Mouse (Mus musculus) hematopoietic stem cell, adult 5-6 weeks (primary cell): Measurements from ENCODE around the gene Ube2b. TPM values are rescaled to one million over a fixed set of nuclear protein-coding genes. Genes with fewer than 3 reads are reported as not detected.

ENCODE experiments used
- ATAC-seq, 2 experiments: fragments of 125-278 bp in 1 of 2; replicated peaks in 1 of 2; 2 replicates each; pipeline ENCODE4 v1.8.0; 2016 to 2017; ENCODE audit warnings: inconsistent platforms in 2 of 2, mild to moderate bottlenecking in 2 of 2, moderate number of reproducible peaks in 2 of 2, low read depth in 1 of 2, moderate TSS enrichment in 1 of 2; ENCODE audit not compliant: low FRiP score in 2 of 2, poor library complexity in 2 of 2, severe bottlenecking in 2 of 2, insufficient read depth in 1 of 2, low TSS enrichment in 1 of 2
- total RNA-seq: library from RNA; stranded (forward); fragments of 172-1452, 232-1000 nt; gene quantifications from 2 replicates; pipeline ENCODE4 v1.2.3, GENCODE M21; 2017

Ube2b gene
- 136 and 151 TPM in 2 replicates for total RNA-seq

DNA sequence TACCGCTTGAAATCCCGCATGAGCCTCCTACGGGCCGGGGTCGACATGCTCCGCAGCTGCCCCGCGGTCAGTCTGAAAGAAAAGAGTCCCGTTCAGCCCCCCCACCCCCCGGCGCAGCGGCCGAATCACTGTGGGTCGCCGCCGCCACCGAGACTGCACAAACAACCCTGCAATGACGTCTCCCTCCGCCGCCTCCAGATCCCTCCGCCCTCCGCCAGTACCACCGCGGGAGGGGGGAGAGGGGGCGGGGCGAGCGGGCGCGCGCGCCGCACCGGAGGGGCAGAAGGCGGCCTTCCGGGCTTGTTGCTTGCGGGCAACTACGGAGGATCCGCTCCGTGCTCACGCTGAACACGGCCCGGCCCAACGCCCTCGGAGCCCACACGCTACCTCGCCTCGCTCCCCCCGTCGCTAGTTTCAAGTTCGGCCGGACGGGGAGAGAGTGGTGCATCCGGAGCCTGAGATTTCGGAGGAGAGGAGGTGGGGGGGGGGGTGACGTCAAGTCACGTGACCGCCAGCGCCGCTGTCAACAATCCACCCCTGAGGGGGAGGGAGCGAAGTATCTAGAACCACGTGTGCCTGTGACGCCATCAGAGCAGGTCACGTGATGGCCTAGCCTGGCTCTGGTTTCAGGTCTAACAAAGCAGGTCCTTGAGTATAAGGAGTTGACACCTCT, at the start of gene Ube2b:
Ube2b (minus strand) TSS at position 473 of the 673 bp plus-strand sequence.
- ATAC-seq = peak; percentile 65 to 70

DNA sequence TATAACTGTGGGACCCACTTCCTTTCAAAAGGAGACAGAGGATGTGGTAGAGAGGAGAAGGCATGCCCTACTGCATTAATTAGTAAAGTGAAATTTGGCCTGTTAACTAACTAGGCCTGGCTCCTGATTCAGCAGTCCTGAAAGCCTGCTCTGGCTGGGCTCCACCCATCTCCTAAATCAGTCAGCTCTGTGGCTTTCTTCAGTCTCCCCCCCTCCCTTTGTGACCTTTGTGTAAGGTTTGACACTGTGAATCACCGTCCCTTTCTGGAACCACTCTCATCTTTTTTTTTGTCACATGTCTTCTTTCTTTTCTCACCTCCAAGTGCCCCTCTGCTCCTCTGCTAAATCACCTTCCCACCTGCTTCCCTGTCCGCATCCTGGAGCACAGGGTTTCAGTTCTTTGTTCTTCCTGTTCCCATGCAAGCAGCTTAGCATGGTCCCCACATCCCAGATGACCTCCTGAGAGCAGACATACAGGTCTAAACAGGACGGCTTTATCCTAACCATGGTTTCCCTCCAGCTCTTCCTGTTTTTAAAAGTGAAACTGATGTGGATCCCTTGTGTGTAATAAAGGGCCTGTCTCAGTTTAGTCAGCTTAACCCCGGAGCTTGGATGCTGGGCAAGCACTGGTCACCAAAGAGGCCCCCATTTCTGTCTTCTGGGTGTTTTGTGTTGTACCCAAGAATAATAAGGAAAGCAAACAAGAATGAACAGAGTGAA, 46.0 kb upstream of the Ube2b start:
- ATAC-seq = peak; percentile 60 to 72; a peak in 3 of 4 replicates

DNA sequence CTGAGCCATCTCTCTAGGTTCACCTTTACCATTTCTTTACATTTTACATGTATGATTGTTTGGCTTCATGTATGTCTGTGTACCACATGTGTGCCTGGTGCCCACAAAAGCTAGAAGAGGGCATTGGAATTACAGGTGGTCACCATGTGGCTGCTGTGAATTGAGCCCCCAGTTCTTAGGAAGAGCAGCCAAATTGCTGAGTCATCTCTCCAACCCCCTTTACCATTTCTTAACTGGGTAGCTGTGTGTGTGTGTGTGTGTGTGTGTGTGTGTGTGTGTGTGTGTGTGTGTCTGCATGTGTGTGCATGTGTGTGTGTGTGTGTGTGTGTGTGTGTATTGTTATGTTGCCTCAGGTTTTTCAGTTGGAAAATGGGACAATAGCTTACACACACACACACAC, 43.6 kb upstream of the Ube2b start:
- no peak for ATAC-seq

DNA sequence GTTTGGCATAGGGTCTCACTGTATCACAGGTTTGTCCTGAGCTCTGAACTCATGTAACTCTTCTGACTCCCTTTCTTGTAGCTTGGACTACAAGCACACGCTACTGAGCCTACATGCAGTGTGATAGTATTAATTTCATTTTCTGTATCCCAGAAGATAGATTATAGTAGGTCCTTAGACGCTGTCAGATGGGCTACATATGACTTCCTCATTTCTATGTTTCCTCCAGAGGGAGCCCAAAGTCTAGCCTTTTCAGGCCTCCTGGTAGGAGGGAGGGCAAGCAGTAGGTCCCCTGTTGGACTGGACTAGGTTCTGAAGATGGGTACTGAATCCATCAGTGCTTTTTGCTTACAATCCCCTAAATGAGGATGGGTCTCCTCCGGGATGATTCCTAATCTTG, 42.7 kb upstream of the Ube2b start:
- ATAC-seq = peak; percentile 69 to 81

DNA sequence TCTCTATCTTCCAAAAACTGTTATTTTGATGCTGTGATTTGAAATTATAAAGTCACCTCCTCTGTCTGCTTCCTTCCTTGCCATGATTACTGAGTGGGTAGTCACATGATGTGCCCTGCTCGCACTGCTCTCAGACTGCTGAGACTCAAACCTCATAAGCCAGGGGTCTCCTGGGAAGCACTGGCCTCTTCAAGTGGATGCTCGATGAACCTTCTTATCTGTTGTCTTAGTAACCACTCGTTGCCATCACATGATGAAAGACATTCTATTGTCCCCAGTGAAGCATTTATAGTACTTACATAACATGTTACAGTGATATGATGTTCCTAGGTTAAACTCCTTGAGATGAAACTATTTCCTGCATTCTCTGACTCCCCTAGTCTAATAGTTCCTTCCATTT, 37.1 kb upstream of the Ube2b start:
- ATAC-seq = no peak

DNA sequence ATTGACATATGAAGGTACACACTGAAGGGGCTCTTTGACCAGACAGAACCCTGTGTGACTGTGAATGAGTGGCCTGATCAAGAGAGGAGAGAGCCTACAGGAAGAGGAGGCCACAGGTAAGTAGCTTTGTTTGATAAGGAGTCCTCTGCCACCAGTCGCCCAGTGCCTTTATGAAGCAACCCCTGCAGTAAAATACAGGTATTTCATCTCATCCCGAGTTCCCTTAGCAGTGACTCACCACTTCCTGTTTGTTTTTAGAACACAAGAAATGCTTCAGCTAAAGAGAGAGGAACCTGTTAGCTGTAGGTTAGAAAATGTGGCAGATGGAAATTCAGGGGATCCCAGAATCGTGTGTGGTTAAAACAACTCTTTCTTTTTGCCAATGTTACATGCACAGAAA, 35.3 kb upstream of the Ube2b start:
- ATAC-seq = 0 out of 4 replicates have a peak, but pooled peaks of 1 of the 2 experiments have one; percentile 29

DNA sequence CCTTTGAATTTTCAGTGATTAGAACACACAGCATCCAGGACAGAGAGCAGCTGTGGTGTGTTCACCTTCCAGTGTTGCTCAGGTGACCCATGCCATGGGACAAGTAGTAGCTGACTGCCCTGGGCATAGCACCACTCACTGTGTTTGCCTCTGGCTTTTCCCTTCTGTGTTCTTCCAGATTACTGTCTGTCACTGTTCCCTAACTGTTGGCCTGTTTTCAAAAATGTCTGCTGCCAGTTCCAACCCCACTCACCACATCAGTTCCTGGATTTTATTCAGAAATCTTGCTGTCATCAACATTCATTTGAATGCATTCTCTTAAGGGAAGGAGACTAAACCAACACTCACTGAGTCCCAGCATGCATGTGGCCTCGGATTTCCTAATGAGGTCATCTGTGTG, 33.4 kb upstream of the Ube2b start:
- no peak for ATAC-seq

DNA sequence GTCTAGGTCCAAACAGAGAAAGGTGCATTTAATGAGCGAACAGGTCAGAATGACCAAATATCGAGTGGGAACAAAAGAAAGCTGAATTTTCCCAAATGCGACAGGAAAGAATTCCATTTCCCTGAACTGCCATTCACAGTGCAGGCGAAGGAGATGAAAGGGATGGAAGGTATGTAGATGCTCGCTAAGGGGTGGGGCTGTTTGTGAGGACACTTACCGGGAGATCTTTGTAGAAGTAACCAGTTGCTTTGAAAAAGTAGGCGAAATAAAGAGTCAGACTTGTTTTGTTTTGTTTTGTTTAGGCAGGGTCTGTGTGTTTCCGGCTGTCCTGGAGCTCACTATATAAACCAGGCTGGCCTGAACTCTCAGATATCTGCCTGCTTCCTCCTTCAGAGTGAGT, 31.8 kb upstream of the Ube2b start:
- no peak for ATAC-seq

DNA sequence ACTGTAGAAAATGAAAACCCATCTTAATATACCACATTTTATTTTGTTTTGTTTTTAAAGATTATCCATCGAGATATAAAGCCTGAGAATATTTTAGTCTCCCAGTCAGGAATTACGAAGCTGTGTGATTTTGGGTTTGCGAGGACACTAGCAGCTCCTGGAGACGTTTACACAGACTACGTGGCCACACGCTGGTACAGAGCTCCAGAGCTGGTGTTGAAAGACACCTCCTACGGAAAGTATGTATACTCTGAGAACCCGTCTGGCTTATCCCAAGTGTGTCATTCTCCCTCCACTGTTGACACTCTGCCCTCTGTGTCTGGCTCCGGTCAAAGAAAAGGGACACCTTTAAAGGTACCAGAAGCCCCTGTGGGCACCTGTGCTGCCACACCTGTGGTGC, 17.7 kb upstream of the Ube2b start:
- no peak for ATAC-seq

DNA sequence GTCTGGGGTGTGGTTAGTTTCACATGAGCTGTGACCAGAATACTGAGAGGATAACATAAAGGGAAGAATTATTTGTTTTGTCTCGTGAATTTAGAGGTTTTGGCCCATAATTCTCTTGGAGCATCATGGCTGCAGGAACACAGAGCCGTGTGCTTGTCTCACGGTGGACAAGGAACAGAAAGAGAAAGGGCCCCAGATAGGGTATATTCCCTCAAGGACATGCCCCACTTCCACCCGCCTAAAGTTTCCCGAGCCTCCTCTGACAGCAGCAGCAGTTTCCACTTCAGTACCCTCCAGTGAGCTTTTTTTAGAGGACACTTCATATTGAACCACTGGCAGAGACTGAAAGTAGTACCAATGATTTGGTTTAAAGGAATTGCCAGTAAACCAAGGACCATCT, 11.0 kb upstream of the Ube2b start:
- no peak for ATAC-seq

DNA sequence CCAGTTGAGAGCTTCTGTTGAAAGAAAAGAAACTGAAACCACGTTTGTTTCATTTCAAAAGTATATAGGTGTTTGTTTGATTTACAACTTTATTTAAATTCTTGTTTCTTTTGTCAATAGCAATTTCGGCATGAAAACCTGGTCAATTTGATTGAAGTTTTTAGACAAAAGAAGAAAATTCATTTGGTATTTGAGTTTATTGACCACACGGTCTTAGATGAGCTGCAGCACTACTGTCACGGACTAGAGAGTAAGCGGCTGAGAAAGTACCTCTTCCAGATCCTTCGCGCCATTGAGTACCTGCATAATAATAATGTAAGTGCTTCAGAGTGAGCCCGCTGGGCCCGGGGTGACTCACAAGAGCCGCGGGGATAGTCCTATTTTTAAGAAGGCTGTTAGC, 10.4 kb upstream of the Ube2b start:
- ATAC-seq = no peak

DNA sequence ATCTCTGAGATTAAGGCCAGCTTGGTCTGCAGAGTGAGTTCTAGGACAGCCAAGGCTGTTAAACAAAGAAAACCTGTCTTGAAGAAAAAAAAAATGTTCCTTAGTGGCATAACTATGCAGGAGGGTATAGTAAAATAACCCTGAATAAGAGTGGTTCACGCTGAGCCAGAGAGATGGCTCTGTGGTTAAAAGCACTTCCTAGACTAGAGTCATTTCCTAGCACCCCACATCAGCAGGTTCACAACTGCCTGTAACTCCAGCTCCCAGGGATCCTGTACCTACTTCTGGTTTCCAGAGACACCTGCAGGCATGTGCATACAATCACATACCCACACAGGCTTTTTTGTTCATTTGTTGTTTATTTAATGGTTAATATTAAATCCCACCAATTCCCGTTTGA, 5.0 kb upstream of the Ube2b start:
- no peak for ATAC-seq

DNA sequence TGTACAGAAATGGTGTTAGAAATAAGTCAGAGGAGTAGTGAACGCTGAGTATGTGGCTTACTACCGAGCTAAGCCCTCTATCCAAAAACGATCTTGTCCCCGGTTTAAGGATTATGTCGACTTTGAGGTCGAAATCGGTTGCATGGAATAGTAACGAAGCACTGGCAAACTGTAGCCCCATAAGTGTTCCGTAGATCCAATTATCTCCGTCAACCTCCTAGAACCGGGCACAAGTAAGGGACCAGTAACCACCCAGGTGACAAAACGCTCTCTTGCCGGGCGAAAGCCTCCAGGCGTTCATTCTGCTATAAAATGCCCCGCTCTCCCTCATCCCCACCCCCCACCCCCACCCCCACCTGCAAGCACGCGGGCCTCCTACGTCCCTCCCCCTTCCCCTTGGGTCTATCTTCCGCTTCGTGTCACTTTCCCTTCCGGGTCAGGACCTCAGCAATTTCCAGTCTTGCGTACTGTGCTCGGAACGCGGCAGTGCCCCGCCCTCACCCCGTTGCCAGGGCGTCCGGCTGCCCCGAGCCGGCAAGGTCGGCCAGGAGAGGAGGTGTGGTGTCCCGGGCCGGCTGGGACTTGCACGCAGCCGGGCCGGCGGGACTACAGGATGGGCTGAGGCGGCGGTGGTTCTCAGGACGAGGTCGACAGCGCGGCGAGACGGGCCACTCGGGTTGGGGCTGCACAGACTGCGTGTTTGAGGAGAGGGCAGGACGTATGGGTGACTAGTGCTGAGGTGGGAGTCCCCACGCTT, 3.4 kb upstream of the Ube2b start, which contains the start of gene Cdkl3:
Cdkl3 (plus strand) TSS at position 450 of the 757 bp plus-strand sequence.
- ATAC-seq = peak; percentile 85 to 86

DNA sequence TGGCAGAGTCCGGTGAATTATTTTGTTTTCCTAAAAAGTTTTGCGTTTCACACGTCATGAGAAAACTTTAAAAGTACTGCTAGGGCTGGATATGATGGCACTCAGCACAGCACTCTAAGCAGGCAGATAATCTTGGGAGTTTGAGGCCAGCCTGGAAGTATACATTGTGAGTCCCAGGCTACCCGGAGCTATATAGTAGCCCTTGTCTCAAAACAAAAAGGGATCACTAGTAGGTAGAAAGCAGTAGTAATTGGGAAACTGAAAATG, 2.9 kb upstream of the Ube2b start:
- no peak for ATAC-seq

DNA sequence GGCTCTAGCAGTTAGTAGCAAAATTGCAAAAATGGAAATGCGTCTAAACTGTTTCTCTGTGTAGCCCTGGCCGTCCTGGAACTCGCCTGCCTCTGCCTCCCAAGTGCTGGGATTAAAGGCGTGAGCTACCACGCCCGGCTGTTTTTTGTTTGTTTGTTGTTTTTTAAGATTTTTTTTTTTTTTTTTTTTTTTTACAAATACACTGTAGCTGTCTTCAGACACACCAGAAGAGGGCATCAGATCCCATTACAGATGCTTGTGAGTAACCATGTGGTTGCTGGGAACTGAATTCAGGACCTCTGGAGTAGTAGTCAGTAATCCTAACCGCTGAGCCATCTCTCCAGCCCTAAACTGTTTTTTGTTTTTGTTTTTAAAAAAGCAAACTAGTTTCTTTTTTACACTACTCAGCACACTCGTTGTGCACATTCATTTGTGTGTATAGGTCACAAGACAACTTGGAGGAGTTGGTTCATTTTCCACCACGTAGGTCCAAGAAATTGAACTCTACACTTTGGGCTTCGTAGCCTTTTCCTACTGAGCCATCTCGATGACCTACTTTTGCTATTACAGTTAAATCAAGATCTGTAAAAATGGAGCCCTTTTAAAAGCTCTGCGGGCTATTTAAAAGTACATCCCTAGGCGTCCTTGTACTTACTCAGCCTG, 2.4 kb upstream of the Ube2b start:
- ATAC-seq = no peak

DNA sequence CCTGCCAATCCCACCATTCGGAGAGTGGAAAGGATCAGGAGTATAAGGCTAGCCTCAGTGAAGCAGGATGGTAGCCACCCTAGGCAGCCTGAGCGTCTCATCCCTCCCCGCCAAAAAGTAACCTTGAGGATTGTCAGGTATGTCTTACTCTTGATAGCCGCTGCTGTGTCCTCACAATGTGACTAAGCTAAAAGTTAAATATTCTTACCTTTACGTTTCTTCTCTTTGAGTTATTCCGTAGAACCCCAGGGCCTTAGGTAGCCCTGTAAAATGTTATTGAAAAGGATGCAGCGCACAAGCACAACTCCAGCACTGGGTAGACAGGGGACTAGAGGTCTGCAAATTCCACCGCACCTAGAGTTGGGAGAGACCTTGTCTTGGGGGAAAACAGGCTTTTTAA, 1.3 kb upstream of the Ube2b start:
- no peak for ATAC-seq

DNA sequence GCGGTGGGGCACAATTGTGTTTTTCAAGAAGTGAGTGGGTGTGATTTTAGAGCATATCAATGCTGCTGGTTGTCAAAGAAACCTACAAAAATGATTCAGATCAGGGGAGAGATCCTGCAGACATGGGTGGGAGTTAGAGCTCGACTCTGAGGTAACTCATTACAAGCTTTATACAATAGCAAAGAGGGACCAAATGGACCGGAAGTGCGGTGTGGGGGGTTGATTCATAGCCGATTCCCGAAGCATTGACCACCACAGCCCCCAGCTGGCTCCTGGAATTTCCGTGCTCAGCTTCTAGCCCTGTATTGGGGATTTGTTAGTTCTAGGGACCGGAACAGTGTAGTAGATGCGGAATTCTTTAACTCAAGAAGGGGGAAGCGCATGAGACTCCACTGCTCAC, 779 bp upstream of the Ube2b start:
- ATAC-seq = no peak
